Mouse (Mus musculus) midbrain, embryonic 11.5 days (tissue): Measurements from ENCODE around the gene Fam107a. TPM values are rescaled to one million over a fixed set of nuclear protein-coding genes. Genes with fewer than 3 reads are reported as not detected.

ENCODE experiments used
- ATAC-seq: fragments of 200-750 bp; cut with Nextera tagmentation; 2 replicates; pipeline ENCODE4 v1.8.0; 2017; ENCODE audit warnings: moderate TSS enrichment, moderate library complexity; ENCODE audit not compliant: low FRiP score
- DNase-seq: peaks from one replicate; pipeline ENCODE4 v3.0.0; 2015; ENCODE audit warnings: low spot score; ENCODE audit errors: missing footprints
- H3K27ac ChIP-seq: fragments of 300-500 bp; sonication (generic); 2 replicates; pipeline ENCODE4 v1.5.1; 2014; ENCODE audit warnings: low read depth, low read length
- H3K27me3 ChIP-seq: fragments of 300-500 bp; sonication (generic); 2 replicates; pipeline ENCODE4 v1.6.1; 2014; ENCODE audit warnings: mild to moderate bottlenecking, low read length, moderate library complexity, mixed read lengths; ENCODE audit not compliant: control insufficient read depth, insufficient read depth
- H3K36me3 ChIP-seq: fragments of 300-500 bp; sonication (generic); 2 replicates; pipeline ENCODE4 v1.6.1; 2014; ENCODE audit warnings: mild to moderate bottlenecking, low read length, moderate library complexity, mixed read lengths; ENCODE audit not compliant: control insufficient read depth, insufficient read depth
- H3K4me1 ChIP-seq: fragments of 300-500 bp; sonication (generic); 2 replicates; pipeline ENCODE4 v1.6.1; 2014; ENCODE audit warnings: low read length; ENCODE audit not compliant: control insufficient read depth, insufficient read depth
- H3K4me2 ChIP-seq: fragments of 300-500 bp; sonication (generic); 2 replicates; pipeline ENCODE4 v1.6.1; 2014; ENCODE audit warnings: mild to moderate bottlenecking, moderate library complexity
- H3K4me3 ChIP-seq: fragments of 300-500 bp; sonication (generic); 2 replicates; pipeline ENCODE4 v1.5.1; 2014; ENCODE audit warnings: low read depth, low read length
- H3K9ac ChIP-seq: fragments of 300-500 bp; sonication (generic); 2 replicates; pipeline ENCODE4 v1.6.1; 2014; ENCODE audit warnings: low read length
- H3K9me3 ChIP-seq: fragments of 300-500 bp; sonication (generic); 2 replicates; pipeline ENCODE4 v1.6.1; 2016; ENCODE audit warnings: low read length; ENCODE audit not compliant: control insufficient read depth
- WGBS: fragments of 180-500 bp; shearing (Covaris S2); extraction: QIAGEN DNeasy Blood & Tissue Kit; methylation state at CpG from one replicate; pipeline ENCODE4 v1.1.7; 2014; 5-methylcytosine and 5-hydroxymethylcytosine counted together
- polyA plus RNA-seq: library from polyadenylated mRNA; unstranded; fragments of >200 nt; fragmentation: Nextera tagmentation; extraction: Ambion mirVana; gene quantifications from 2 replicates; pipeline ENCODE4 v1.2.1, GENCODE M21; 2014

Fam107a gene
- polyA plus RNA-seq, 1 experiment from 2014 or later, result 0.20 TPM

DNA sequence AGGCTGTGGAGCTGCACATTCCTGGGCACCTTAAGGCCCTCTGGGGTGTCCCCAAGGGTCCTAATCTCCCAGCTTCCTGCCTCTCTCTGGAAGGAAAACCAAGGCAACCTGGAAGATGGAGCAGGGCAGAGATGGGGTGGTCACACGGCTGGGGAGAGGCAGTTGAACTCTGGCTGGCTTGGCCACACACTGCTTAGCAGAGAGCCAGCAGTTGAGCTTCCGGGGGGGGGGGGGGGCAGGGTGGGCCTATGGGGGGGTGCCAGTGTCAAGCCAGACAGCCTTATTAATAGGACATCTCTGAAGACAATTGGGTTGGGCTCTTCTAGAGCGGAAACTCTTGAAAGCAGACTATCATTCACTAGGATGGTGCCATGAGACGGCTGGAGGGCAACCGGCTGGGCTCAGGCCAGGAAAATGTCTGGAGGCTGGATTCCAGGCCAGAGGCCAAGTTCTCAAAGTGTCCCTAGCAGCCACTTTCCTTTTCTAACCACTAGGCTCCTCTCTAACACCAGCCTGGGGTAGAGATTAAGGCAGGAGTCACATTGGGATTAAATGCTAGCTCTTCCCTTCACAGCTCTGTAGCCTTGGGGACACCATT is 24.8 kb upstream of the Fam107a start:
- Histone ChIP-seq H3K27ac (no peak overlapping the region), H3K9ac (no peak overlapping the region), H3K4me2 (no peak overlapping the region), H3K36me3 (no peaks in the 10 kb centered on the region), H3K4me3 (no peak overlapping the region), H3K9me3 (no peaks in the 10 kb centered on the region), H3K27me3 (no peaks in the 10 kb centered on the region), H3K4me1 (no peaks in the 10 kb centered on the region)
- WGBS, result 88% methylated on average over 5 of the region's 5 CpGs
- ATAC-seq (no peak), DNase-seq (no peak)

GRCm38 (mm10) chr14:8340226-8340625 is 22.4 kb upstream of the Fam107a start:
- Histone ChIP-seq H3K4me3 (no peak overlapping the region), H3K4me1 (no peaks in the 10 kb centered on the region), H3K27me3 (no peaks in the 10 kb centered on the region), H3K9me3 (no peaks in the 10 kb centered on the region), H3K36me3 (no peaks in the 10 kb centered on the region), H3K27ac (no peak overlapping the region), H3K4me2 (no peak overlapping the region), H3K9ac (no peak overlapping the region)
- ATAC-seq (no peak), DNase-seq (no peak)
- 79% methylated on average over 4 of the region's 4 CpGs for WGBS

- no peak overlapping the region for H3K27ac ChIP-seq
- H3K27me3 ChIP-seq, result no peaks in the 10 kb centered on the region
- no peak overlapping the region for H3K9ac ChIP-seq
- no peak overlapping the region for H3K4me3 ChIP-seq
- DNase-seq (no peak), ATAC-seq (no peak)
- H3K9me3 ChIP-seq, result no peaks in the 10 kb centered on the region
- WGBS, result 68% methylated on average over 10 of the region's 10 CpGs
- no peaks in the 10 kb centered on the region for H3K36me3 ChIP-seq
- H3K4me1 ChIP-seq, result no peaks in the 10 kb centered on the region
- H3K4me2 ChIP-seq, result no peak overlapping the region
These were observed 18.1 kb upstream of the Fam107a start for GRCm38 (mm10) chr14:8335947-8336346.

- Histone ChIP-seq H3K9me3 (no peaks in the 10 kb centered on the region), H3K4me3 (no peak overlapping the region), H3K9ac (no peak overlapping the region), H3K27me3 (no peaks in the 10 kb centered on the region), H3K4me1 (0 out of 2 replicates have a peak, but pooled peaks cover 4% of the 10 kb centered on the region), H3K27ac (no peak overlapping the region), H3K36me3 (no peaks in the 10 kb centered on the region), H3K4me2 (no peak overlapping the region)
- no peak for ATAC-seq
- WGBS, result 81% methylated on average over 3 of the region's 3 CpGs
- DNase-seq, result no peak
These were observed 16.7 kb upstream of the Fam107a start for GRCm38 (mm10) chr14:8334511-8334910.

- Histone ChIP-seq H3K4me3 (no peak overlapping the region), H3K9me3 (no peaks in the 10 kb centered on the region), H3K27ac (no peak overlapping the region), H3K9ac (no peak overlapping the region), H3K36me3 (no peaks in the 10 kb centered on the region), H3K27me3 (no peaks in the 10 kb centered on the region), H3K4me2 (no peak overlapping the region), H3K4me1 (0 out of 2 replicates have a peak, but pooled peaks cover 4% of the 10 kb centered on the region)
- no peak for ATAC-seq
- WGBS, result 86% methylated on average over 11 of the region's 11 CpGs
- DNase-seq, result no peak
These were observed 14.8 kb upstream of the Fam107a start for GRCm38 (mm10) chr14:8332314-8333252.

DNA sequence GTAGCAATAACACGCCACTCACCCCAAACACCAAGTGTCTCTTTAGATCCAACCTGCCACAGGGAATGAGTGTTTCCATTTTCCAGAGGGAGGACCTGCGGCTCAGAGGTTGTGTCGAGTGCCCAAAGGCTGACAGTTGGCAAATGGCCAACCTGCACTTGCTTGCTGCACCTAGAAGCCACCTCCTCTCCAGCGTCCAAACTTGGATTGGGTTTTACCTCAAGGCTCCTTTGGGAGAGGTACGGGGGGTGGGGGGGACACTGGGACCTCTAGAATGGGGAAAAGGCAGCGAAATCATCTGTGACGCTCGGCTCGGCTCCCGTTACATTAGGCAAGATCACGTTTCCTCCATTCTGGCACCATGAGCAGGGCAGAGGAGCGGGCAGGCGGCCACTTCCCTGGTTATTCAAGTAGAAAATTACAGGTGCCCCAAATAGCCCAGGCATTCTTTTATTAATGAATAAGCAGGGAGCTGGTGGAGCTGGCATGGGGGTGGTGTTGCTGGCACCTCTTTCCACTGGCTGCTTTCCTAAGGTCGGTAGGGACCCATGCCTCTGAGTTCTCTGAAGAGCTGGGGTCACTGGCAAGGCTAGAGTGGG is 13.6 kb upstream of the Fam107a start:
- DNase-seq, result no peak
- ATAC-seq, result no peak
- no peaks in the 10 kb centered on the region for H3K27me3 ChIP-seq
- H3K36me3 ChIP-seq, result no peaks in the 10 kb centered on the region
- 89% methylated on average over 14 of the region's 14 CpGs for WGBS
- no peak overlapping the region for H3K4me3 ChIP-seq
- no peak overlapping the region for H3K4me2 ChIP-seq
- no peaks in the 10 kb centered on the region for H3K9me3 ChIP-seq
- H3K9ac ChIP-seq, result no peak overlapping the region
- H3K4me1 ChIP-seq, result 0 out of 2 replicates have a peak, but pooled peaks cover 4% of the 10 kb centered on the region
- H3K27ac ChIP-seq, result no peak overlapping the region

GRCm38 (mm10) chr14:8330390-8330789 is 12.6 kb upstream of the Fam107a start:
- no peak for ATAC-seq
- no peaks in the 10 kb centered on the region for H3K9me3 ChIP-seq
- WGBS, result 78% methylated on average over 6 of the region's 6 CpGs
- no peaks in the 10 kb centered on the region for H3K27me3 ChIP-seq
- DNase-seq, result no peak
- H3K4me2 ChIP-seq, result no peak overlapping the region
- no peaks in the 10 kb centered on the region for H3K36me3 ChIP-seq
- 0 out of 2 replicates have a peak, but pooled peaks cover 4% of the 10 kb centered on the region for H3K4me1 ChIP-seq
- no peak overlapping the region for H3K27ac ChIP-seq
- H3K4me3 ChIP-seq, result no peak overlapping the region
- H3K9ac ChIP-seq, result no peak overlapping the region

DNA sequence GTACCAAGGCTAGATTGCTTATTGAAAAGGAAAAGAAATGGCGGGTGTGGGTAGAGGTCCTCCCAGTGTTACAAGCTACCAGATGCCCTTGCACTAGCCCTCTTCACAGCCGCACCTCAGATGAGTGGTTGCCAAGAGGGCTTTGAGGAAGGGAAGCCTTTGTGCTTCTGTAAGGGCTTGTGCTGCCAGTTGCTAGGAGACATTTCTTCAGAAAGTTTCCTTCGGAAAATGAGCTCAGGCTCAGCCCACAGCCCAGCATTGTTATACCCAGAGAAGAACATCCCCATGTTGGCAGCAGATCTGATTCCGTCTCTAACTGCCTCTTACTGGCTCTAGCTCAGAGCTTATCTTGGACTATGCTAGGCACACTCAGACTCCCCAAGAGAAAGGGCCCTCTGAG is 11.7 kb upstream of the Fam107a start:
- peak; percentile 71 for ATAC-seq
- Histone ChIP-seq H3K9ac (no peak overlapping the region), H3K4me2 (no peak overlapping the region), H3K4me3 (no peak overlapping the region), H3K4me1 (0 out of 2 replicates have a peak, but pooled peaks cover 4% of the 10 kb centered on the region), H3K27me3 (no peaks in the 10 kb centered on the region), H3K9me3 (no peaks in the 10 kb centered on the region), H3K27ac (no peak overlapping the region), H3K36me3 (no peaks in the 10 kb centered on the region)
- WGBS, result 32% methylated on average over 4 of the region's 4 CpGs
- no peak for DNase-seq

- WGBS, result 21% methylated on average over 1 of the region's 1 CpGs
- no peaks in the 10 kb centered on the region for H3K27me3 ChIP-seq
- H3K36me3 ChIP-seq, result no peaks in the 10 kb centered on the region
- no peak overlapping the region for H3K4me2 ChIP-seq
- DNase-seq (no peak), ATAC-seq (no peak)
- no peak overlapping the region for H3K9ac ChIP-seq
- H3K4me3 ChIP-seq, result no peak overlapping the region
- no peaks in the 10 kb centered on the region for H3K9me3 ChIP-seq
- no peak overlapping the region for H3K27ac ChIP-seq
- 0 out of 2 replicates have a peak, but pooled peaks cover 4% of the 10 kb centered on the region for H3K4me1 ChIP-seq
These were observed 9.5 kb upstream of the Fam107a start for GRCm38 (mm10) chr14:8327371-8327770.
